Mouse (Mus musculus) heart, postnatal 14 days (tissue): ENCODE data around the gene Mr1. TPM values are rescaled to one million over a fixed set of nuclear protein-coding genes. Genes with fewer than 3 reads are reported as not detected.
A peak's percentile ranks its signal among the peaks of the same experiment; 100 is the strongest.

Experiments
- DNase-seq, 2 experiments: peaks; one replicate each; pipeline ENCODE4 v3.0.0; 2021 to 2022
- intact Hi-C: fragments of 180-260 bp; cut with DNase I; formaldehyde crosslinking; loops from one replicate; pipeline ENCODE4 v1.15.1; 2025
- total RNA-seq, 2 experiments: library from RNA; stranded (reverse); gene quantifications; 2 replicates each; pipeline ENCODE4 v1.2.3; 2021

Gene Mr1
- total RNA-seq, 2 experiments from 2014 or later: 8.1 to 9.2 TPM

GRCm38 (mm10) chr1:155098486-155099279 is 47.9 kb downstream of the Mr1 start:
- intact Hi-C loops: loop anchor here (1.0 to 5.0 kb wide), 5 partner anchors 16 to 119 kb away; partner anchors contain the start of gene Stx6
- DNase-seq: peak; percentile 67 to 74

GRCm38 (mm10) chr1:155097931-155098485 is 48.6 kb downstream of the Mr1 start:
- intact Hi-C loops: loop anchor here (1.0 to 5.0 kb wide), 5 partner anchors 15 to 119 kb away; partner anchors contain the start of gene Stx6
- DNase-seq: peak; percentile 50 to 51

- DNase-seq: no peak
- intact Hi-C loops: loop anchor here (5.0 kb wide), 1 partner anchor 120 kb away; no protein-coding TSS in a partner anchor
Observed at GRCm38 (mm10) chr1:155097354-155097753, 49.3 kb downstream of the Mr1 start.

- intact Hi-C loops: loop anchor here (5.0 kb wide), 1 partner anchor 121 kb away; no protein-coding TSS in a partner anchor
Observed at GRCm38 (mm10) chr1:155096620-155097261, 49.9 kb downstream of the Mr1 start.

GRCm38 (mm10) chr1:155093971-155094707 is 52.5 kb downstream of the Mr1 start:
- no peak for DNase-seq
- intact Hi-C loops: no loop called here

More at GRCm38 (mm10) chr1:155096620-155097261, 49.9 kb downstream of the Mr1 start:
- no peak for DNase-seq

GRCm38 (mm10) chr1:155093145-155093791 is 53.3 kb downstream of the Mr1 start:
- intact Hi-C loops: no loop called here
- peak; percentile 43 to 66 for DNase-seq

GRCm38 (mm10) chr1:155091842-155092800 is 54.5 kb downstream of the Mr1 start:
- DNase-seq: peak; percentile 59 to 72
- intact Hi-C loops: no loop called here

GRCm38 (mm10) chr1:155091374-155091841 is 55.2 kb downstream of the Mr1 start:
- intact Hi-C loops: no loop called here
- no peak for DNase-seq

GRCm38 (mm10) chr1:155090736-155091135 is 55.9 kb downstream of the Mr1 start:
- DNase-seq: no peak
- intact Hi-C loops: no loop called here

GRCm38 (mm10) chr1:155090327-155090726 is 56.3 kb downstream of the Mr1 start:
- DNase-seq: no peak
- intact Hi-C loops: no loop called here

GRCm38 (mm10) chr1:155088847-155089603 is 57.6 kb downstream of the Mr1 start:
- no peak for DNase-seq
- intact Hi-C loops: no loop called here

- intact Hi-C loops: no loop called here
- DNase-seq: no peak
Observed at GRCm38 (mm10) chr1:155088046-155088445, 58.6 kb downstream of the Mr1 start.

GRCm38 (mm10) chr1:155086893-155087292 is 59.7 kb downstream of the Mr1 start:
- intact Hi-C loops: no loop called here
- peak in 1 of 2 experiments; percentile 16 for DNase-seq

GRCm38 (mm10) chr1:155086416-155086815 is 60.2 kb downstream of the Mr1 start:
- DNase-seq: no peak
- intact Hi-C loops: no loop called here

- no peak for DNase-seq
- intact Hi-C loops: no loop called here
Observed at GRCm38 (mm10) chr1:155084839-155085238, 61.8 kb downstream of the Mr1 start.

GRCm38 (mm10) chr1:155083271-155084265 is 63.0 kb downstream of the Mr1 start:
- DNase-seq: peak; percentile 96 to 98
- intact Hi-C loops: loop anchor here (2.0 kb wide), 2 partner anchors 15 to 19 kb away; partner anchors contain the start of gene Ier5

- intact Hi-C loops: loop anchor here (2.0 kb wide), 2 partner anchors 16 to 18 kb away; partner anchors contain the start of gene Ier5
- no peak for DNase-seq
Observed at GRCm38 (mm10) chr1:155082965-155083268, 63.7 kb downstream of the Mr1 start.
